Mouse (Mus musculus) c-Kit-positive CD71-negative TER-119-negative erythroid progenitor cells, embryonic 14.5 days (primary cell): ENCODE measurements around the gene Olfr1500.
A peak's percentile ranks its signal among the peaks of the same experiment; 100 is the strongest.
"Not testable (repeated sequence)": the region's sequence is repeated elsewhere in the genome, so short reads cannot be mapped to it uniquely, and the experiment has no call there.

Experiments used
- DNase-seq: peaks from one replicate; pipeline ENCODE4 v3.0.0-alpha.2; 2013; ENCODE audit warnings: low read depth

Olfr1500 gene

DNA sequence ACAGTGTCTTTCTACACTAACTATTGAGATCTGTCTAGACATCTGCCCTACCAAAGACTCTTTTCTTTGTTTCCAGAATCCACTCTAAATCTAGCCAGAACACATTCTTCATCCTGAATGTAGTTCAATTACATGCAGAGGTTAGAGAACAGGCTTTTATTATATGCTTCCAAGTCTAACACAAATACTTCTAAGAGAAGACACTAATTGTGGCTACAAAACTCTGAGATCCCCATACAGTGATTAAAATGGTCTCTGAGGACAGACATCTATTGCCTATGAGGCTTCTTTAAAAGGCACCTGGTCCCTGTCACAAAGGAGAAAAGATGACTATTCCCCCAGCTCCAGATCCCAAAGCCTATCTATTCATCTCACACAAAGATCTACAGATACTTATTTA, at the start of gene Olfr1500:
Gene Olfr1500, minus strand, starts transcription at position 101 of the 400 bp plus-strand sequence.
- DNase-seq, result no peak

DNA sequence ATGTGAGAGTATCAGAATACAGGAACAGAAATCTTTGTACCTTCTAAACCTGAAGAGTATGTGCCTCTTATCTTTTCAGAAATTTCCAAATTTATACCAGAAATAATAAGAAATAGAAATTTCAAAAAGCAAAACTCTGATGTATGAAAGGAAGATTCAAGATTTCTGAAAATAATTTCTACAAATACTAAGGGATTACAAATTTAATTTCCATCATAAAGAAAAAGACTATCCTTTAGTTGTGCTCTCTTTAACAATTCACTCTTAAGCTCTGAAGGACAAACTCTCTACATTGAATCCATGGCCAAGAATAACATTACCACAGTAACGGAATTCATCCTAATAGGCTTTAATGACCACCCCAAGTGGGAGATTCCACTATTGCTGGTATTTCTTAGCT, 31.2 kb upstream of the Olfr1500 start, which contains the start of gene Olfr1502:
Gene Olfr1502, plus strand, starts transcription at position 301 of the 400 bp plus-strand sequence.
- no peak for DNase-seq

DNA sequence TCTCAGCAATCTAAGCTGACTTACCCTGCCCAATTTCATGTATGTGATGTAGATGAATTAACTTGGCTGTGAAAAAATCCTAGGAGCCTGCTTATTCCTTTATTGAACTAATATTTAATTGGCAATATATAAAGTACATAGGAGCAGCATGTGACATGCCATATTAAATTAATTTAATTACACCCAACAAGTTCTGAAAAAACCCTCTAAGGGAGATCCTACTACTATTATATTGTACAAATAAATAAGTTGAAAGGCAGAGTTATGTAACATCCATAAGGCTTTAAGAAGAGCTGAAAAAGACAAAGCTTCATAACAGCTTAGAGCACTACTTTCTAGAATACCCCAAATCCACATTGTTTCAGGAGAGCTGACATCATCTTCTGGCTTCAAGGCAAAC, 20.3 kb upstream of the Olfr1500 start, which contains the start of gene Olfr1501:
Gene Olfr1501, minus strand, starts transcription at position 101 of the 400 bp plus-strand sequence.
- not testable (repeated sequence) for DNase-seq

DNA sequence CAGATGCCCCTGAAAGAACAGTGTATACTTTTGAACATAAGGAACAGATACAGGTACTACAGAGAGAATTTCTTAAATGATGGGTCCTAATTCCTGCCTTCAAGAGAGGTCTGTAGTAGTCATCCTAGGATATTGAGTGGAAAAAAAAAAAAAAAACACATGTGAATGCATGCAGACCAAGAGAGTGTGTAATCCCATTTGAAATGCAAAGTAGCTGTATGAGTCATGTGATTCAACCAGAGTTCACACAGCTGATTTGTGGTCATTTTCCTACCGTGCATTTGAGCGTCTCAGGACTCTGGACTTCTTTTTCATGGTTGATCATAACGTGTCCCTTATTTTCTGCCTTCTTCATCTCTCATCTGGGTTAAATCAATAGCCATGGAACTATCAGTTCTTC, 1.8 kb downstream of the Olfr1500 start:
- no peak for DNase-seq

DNA sequence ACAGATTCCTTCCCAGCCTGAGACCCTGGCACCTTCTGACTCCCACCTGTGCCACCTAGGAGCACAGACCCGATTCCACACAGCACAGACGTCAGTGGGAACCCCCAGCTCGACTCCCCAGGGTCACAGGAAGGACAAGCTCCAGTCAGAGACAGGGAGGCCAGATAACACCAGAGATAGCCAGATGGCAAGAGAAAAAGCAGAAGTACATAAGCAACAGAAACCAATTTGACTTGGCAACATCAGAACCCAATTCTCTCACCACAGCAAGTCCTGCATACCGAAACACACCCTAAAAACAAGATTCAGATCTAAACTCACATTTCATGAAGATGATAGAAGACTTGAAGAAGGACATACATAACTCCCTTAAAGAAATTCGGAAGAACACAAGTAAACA, 9.4 kb downstream of the Olfr1500 start:
- DNase-seq, result no peak

DNA sequence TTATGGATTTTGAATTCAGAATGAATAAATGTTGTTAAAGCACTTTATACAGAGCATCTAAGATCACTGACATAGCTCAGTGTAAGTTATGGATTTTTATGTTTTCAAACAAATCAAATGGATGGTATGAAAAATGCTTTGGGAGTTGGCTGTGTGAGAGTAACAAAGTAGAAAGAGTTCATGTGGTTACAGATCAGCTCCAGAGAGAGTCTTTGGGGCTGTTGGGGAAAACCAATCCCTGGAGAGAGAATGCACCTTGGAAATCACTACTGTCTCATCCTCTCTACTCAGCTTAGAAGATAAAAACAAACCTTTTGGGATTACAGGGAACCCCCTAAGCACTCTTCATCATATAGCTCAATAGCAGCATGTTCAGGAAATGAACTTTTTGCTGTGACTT, 10.9 kb downstream of the Olfr1500 start, which contains the start of gene Olfr1499:
Gene Olfr1499, minus strand, starts transcription at position 101 of the 400 bp plus-strand sequence.
- DNase-seq, result no peak

DNA sequence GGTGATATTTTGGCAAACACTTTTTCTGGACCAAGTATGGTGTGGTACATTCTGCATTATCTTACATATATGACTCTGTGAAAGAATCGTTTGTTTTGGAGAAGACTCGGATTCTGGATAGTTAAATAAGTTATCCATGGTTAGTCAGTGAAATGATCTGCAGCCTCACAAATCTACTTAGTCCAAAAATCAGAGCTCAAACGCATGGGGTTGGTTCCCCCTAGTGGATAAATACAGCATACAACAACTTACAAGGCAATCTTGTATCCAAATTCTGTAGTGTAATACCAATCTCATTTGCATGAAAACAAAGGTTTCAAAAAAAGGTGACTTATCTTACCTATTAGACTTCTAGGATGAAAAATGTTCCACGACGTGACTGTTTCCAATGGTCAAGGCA, 11.5 kb downstream of the Olfr1500 start:
- DNase-seq, result peak; percentile 4

DNA sequence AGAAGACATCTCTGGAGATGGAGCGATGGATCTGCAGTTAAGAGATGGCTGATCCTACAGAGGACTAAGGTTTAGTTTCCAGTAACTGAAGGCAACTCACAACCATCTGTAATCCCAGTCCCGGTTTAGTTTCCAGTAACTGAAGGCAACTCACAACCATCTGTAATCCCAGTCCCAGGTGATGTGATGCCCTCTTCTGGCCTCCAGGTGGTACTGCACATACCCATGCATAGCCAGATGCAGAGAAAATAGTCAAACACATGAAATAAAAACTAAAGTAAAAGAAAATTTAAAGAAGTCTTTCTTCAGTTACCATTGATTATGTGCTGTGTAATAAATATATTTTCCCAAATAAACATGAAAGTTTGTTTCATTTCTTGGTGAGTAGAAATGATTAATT, 17.5 kb downstream of the Olfr1500 start:
- DNase-seq, result no peak

DNA sequence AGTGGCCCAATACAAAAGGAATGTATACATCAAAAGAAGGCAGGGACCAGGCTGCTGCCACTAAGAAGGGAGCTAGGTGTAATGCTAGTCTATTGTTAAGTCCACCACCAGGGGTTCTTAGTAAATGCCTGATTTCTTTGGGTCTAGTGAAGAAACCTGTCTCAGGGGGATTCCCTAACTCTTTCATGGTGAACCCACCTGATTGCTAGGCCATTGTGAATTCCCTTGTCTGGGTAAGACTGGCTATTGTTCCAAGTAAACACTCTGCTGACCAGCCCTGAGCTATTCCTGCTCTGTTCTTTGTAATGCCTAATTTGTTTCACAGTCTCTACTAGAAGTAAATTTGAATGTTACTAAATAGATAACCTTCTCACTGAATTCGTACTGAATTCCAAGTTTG, 24.8 kb downstream of the Olfr1500 start:
- DNase-seq, result not testable (repeated sequence)

DNA sequence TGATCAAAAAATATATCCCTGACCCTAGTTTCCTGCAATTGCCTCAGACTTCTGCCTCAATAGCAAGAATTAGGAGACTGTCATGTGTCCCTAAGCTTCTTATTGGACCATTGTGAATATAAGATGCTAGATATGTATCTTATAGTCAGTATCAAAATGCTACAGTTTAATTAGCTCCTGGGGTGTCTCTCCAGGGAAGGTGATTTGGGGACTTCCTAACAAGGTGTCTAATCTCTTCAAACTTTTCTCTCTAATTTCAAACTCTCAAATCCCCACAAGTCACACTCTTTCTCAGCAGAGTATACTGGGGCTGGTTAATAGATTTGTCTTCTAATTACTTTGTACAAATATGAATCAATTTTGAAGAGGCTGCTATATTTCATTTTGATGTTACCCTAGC, 32.2 kb downstream of the Olfr1500 start, which contains the start of gene Olfr1497:
Gene Olfr1497, minus strand, starts transcription at position 101 of the 400 bp plus-strand sequence.
- DNase-seq, result no peak

DNA sequence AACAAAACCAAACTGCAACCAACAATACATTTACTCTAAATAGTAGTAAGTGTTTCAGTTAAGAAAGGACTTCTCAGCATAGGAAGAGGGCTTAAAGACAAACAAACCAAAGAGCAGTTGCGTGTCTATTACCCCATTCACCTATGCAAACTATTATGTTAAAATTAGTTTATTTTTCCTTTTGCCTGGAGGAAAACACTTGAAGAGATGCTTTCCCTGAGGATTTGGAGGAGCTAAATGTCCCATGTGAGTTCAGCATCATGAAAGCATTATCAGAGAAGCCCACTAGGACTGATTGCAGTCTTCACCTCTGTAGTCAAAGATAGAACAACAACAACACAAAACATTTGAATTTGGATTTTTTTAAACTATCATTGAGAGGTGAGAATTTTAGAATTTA, 52.7 kb downstream of the Olfr1500 start, which contains the start of gene Olfr1496:
Gene Olfr1496, plus strand, starts transcription at position 301 of the 400 bp plus-strand sequence.
- no peak for DNase-seq
